Mouse (Mus musculus) midbrain, postnatal 0 days (tissue): Measurements from ENCODE around the gene Vps37c. TPM values are rescaled to one million over a fixed set of nuclear protein-coding genes. Genes with fewer than 3 reads are reported as not detected.

Experiments
- ATAC-seq: fragments of 200-750 bp; cut with Nextera tagmentation; 2 replicates; pipeline ENCODE4 v1.8.0; 2017; ENCODE audit warnings: moderate number of reproducible peaks, mild to moderate bottlenecking, moderate TSS enrichment, moderate library complexity; ENCODE audit not compliant: low FRiP score
- DNase-seq: peaks from one replicate; pipeline ENCODE4 v3.0.0-alpha.2; 2015; ENCODE audit warnings: low spot score
- H3K27ac ChIP-seq: fragments of 300-500 bp; sonication (generic); 2 replicates; pipeline ENCODE4 v1.5.1; 2014; ENCODE audit warnings: low read depth, mild to moderate bottlenecking, low read length, mixed read lengths
- H3K27me3 ChIP-seq: fragments of 300-500 bp; sonication (generic); 2 replicates; pipeline ENCODE4 v1.6.1; 2014; ENCODE audit warnings: low read length, control low read depth, mixed read lengths; ENCODE audit not compliant: insufficient read depth
- H3K36me3 ChIP-seq: fragments of 300-500 bp; sonication (generic); 2 replicates; pipeline ENCODE4 v1.6.1; 2014; ENCODE audit warnings: low read length, control low read depth, mixed read lengths; ENCODE audit not compliant: insufficient read depth
- H3K4me1 ChIP-seq: fragments of 300-500 bp; sonication (generic); 2 replicates; pipeline ENCODE4 v1.6.1; 2014; ENCODE audit warnings: mild to moderate bottlenecking, control low read depth, antibody characterized with exemption, low read length, mixed read lengths; ENCODE audit not compliant: insufficient read depth
- H3K4me2 ChIP-seq: fragments of 300-500 bp; sonication (generic); 2 replicates; pipeline ENCODE4 v1.6.1; 2014; ENCODE audit warnings: low read depth, mild to moderate bottlenecking, low read length, mixed read lengths; ENCODE audit not compliant: poor library complexity, severe bottlenecking
- H3K4me3 ChIP-seq: fragments of 300-500 bp; sonication (generic); 2 replicates; pipeline ENCODE4 v1.5.1; 2014; ENCODE audit warnings: low read depth, mild to moderate bottlenecking, low read length, moderate library complexity
- H3K9ac ChIP-seq: fragments of 300-500 bp; sonication (generic); replicated peaks from 2 replicates; pipeline ENCODE4 v1.6.1; 2014; ENCODE audit warnings: mild to moderate bottlenecking, low read length, moderate library complexity, mixed read lengths; ENCODE audit not compliant: poor library complexity, severe bottlenecking
- H3K9me3 ChIP-seq: fragments of 300-500 bp; sonication (generic); 2 replicates; pipeline ENCODE4 v1.6.1; 2016; ENCODE audit warnings: low read length, control low read depth
- CTCF ChIP-seq: IDR thresholded peaks from 2 replicates; pipeline ENCODE4 v1.5.1; 2016; ENCODE audit warnings: antibody characterized with exemption, mild to moderate bottlenecking
- WGBS: fragments of 180-500 bp; shearing (Covaris S2); extraction: QIAGEN DNeasy Blood & Tissue Kit; methylation state at CpG from one replicate; pipeline ENCODE4 v1.1.7; 2014; 5-methylcytosine and 5-hydroxymethylcytosine counted together
- polyA plus RNA-seq: library from polyadenylated mRNA; unstranded; fragments of >200 nt; fragmentation: Nextera tagmentation; extraction: Ambion mirVana; gene quantifications from 2 replicates; pipeline ENCODE4 v1.2.1, GENCODE M21; 2015
- total RNA-seq: library from RNA; depleted of rRNA; stranded (reverse); fragments of >200 nt; gene quantifications from 2 replicates; pipeline ENCODE4 v1.2.3, GENCODE M21; 2014

Gene Vps37c
- total and polyA plus RNA-seq, 2 experiments from 2014 or later = 17.5 to 22.9 TPM

DNA sequence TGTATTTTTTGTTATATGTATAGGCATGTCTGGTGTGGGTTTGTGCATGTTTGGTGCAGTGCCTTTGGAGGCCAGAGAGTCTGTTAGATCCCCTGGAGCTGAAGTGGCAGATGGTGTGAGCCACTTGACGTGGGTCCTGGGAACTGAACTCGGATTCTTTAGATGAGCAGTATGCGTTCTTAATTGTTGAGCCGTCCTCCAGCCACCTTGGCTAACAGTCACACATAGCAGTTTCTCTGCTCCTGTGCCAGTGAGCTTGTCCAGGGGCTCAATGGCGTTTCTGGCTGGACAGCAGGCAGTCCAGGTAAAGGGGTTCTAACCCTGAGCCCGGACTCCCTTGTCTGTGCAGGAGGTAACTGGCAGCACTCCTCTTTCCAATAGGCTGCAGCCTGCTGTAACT, 20.4 kb downstream of the Vps37c start:
- no peaks in the 10 kb centered on the region for H3K9me3 ChIP-seq
- H3K9ac ChIP-seq = no peak overlapping the region
- no peaks in the 10 kb centered on the region for H3K27me3 ChIP-seq
- no peak overlapping the region for H3K4me2 ChIP-seq
- WGBS = 60% methylated on average over 6 of the region's 6 CpGs
- ATAC-seq (no peak), DNase-seq (no peak)
- H3K4me1 ChIP-seq = no peaks in the 10 kb centered on the region; the same call in 1 of the 2 replicates
- H3K27ac ChIP-seq = 0 out of 2 replicates have a peak overlapping the region, but pooled peaks have one; percentile 59
- H3K4me3 ChIP-seq = no peak overlapping the region
- TF ChIP-seq CTCF = no peak
- H3K36me3 ChIP-seq = peaks cover 40% of the 10 kb centered on the region

GRCm38 (mm10) chr19:10709360-10710087, 21.0 kb downstream of the Vps37c start:
- Histone ChIP-seq H3K4me3 (no peak overlapping the region), H3K9ac (no peak overlapping the region), H3K27ac (peak overlapping the region; percentile 59), H3K4me2 (no peak overlapping the region), H3K36me3 (peaks cover 40% of the 10 kb centered on the region), H3K27me3 (no peaks in the 10 kb centered on the region), H3K9me3 (no peaks in the 10 kb centered on the region), H3K4me1 (no peaks in the 10 kb centered on the region; the same call in 1 of the 2 replicates)
- peak; percentile 95 for TF ChIP-seq CTCF
- peak; percentile 79 for ATAC-seq
- peak; percentile 98 for DNase-seq
- 15% methylated on average over 8 of the region's 8 CpGs for WGBS

DNA sequence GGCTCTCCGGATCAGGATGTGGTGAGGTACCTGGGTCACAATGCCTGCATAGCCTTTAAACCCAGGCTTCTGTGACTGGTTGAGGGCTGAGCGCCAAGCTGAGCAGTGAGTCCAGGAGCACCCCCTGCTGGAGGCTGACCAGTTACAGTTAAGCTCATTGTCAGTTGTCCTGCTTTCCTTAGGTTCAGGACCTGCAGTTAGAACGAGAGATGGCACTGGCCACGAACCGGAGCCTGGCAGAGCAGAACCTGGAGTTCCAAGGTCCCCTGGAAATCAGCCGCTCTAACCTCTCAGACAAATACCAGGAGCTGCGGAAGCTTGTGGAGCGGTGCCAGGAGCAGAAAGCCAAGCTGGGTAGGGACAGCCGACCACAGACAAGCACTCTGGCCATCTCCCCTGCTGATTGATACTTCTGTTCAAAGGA, 21.6 kb downstream of the Vps37c start:
- H3K9ac ChIP-seq = no peak overlapping the region
- WGBS = 58% methylated on average over 9 of the region's 9 CpGs

GRCm38 (mm10) chr19:10710751-10711150, 22.2 kb downstream of the Vps37c start:
- no peak overlapping the region for H3K4me3 ChIP-seq
- no peak overlapping the region for H3K9ac ChIP-seq
- 0 out of 2 replicates have a peak overlapping the region, but pooled peaks have one; percentile 26 for H3K27ac ChIP-seq
- no peaks in the 10 kb centered on the region for H3K9me3 ChIP-seq
- DNase-seq (no peak), ATAC-seq (no peak)
- no peaks in the 10 kb centered on the region for H3K27me3 ChIP-seq
- no peaks in the 10 kb centered on the region; the same call in 1 of the 2 replicates for H3K4me1 ChIP-seq
- 88% methylated on average over 4 of the region's 4 CpGs for WGBS
- no peak overlapping the region for H3K4me2 ChIP-seq
- H3K36me3 ChIP-seq = peaks cover 40% of the 10 kb centered on the region
- TF ChIP-seq CTCF = no peak

More for the DNA sequence above, 21.6 kb downstream of the Vps37c start:
- TF ChIP-seq CTCF = peak; percentile 75
- Histone ChIP-seq H3K27ac (no peak overlapping the region), H3K4me2 (no peak overlapping the region), H3K36me3 (peaks cover 40% of the 10 kb centered on the region), H3K27me3 (no peaks in the 10 kb centered on the region), H3K4me3 (no peak overlapping the region), H3K4me1 (no peaks in the 10 kb centered on the region; the same call in 1 of the 2 replicates), H3K9me3 (no peaks in the 10 kb centered on the region)
- DNase-seq (peak; percentile 84), ATAC-seq (peak; percentile 28; the same call in 1 of the 2 replicates)

DNA sequence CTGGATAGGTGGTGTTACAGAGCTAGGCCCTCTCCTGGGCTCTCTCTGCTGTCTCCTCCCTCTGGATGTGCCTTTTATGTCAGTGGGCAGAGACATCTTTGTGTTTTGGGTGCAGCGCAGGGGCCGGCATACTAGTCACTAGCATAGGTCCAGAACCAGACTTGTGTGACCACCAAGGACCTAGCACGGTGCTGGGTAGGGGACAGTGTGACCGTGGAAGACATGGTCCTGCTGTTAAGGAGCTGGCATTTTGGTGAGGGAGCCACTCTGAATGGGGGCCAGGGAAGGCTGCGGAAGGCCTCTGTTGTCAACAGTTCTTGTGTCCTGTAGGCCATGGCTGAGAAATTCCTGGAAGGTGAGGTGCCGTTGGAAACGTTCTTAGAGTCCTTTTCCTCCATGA, 23.7 kb downstream of the Vps37c start:
- DNase-seq (no peak), ATAC-seq (no peak)
- Histone ChIP-seq H3K9me3 (no peaks in the 10 kb centered on the region), H3K4me3 (no peak overlapping the region), H3K4me2 (no peak overlapping the region), H3K9ac (no peak overlapping the region), H3K36me3 (peaks cover 39% of the 10 kb centered on the region), H3K27ac (no peak overlapping the region), H3K27me3 (no peaks in the 10 kb centered on the region), H3K4me1 (no peaks in the 10 kb centered on the region; the same call in 1 of the 2 replicates)
- TF ChIP-seq CTCF = no peak
- WGBS = 96% methylated on average over 7 of the region's 7 CpGs

DNA sequence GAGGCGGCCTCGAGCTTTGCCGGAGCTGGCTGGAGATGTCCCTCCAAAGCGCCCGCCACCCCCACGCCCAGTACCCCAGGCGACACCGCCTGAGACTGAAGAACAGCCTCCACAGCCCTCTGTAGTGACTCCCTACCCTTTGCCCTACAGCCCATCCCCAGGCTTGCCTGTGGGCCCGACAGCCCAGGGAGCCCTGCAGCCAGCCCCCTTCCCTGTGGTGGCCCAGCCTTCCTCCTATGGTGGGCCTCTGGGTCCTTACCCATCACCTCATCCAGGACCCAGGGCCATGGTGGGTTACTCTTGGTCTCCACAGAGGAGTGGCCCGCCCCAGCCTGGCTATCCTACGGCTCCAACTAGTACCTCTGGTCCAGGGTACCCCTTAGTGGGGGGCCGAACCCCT, 24.1 kb downstream of the Vps37c start:
- no peak overlapping the region for H3K4me3 ChIP-seq
- H3K9ac ChIP-seq = no peak overlapping the region
- no peaks in the 10 kb centered on the region; the same call in 1 of the 2 replicates for H3K4me1 ChIP-seq
- no peak overlapping the region for H3K27ac ChIP-seq
- no peak for DNase-seq
- ATAC-seq = no peak
- no peaks in the 10 kb centered on the region for H3K9me3 ChIP-seq
- 95% methylated on average over 10 of the region's 12 CpGs for WGBS
- no peaks in the 10 kb centered on the region for H3K27me3 ChIP-seq
- H3K36me3 ChIP-seq = peaks cover 35% of the 10 kb centered on the region
- no peak for TF ChIP-seq CTCF
- H3K4me2 ChIP-seq = no peak overlapping the region
